ENCODE assay signal across 7 mouse cellular contexts in the genomic region with DNA sequence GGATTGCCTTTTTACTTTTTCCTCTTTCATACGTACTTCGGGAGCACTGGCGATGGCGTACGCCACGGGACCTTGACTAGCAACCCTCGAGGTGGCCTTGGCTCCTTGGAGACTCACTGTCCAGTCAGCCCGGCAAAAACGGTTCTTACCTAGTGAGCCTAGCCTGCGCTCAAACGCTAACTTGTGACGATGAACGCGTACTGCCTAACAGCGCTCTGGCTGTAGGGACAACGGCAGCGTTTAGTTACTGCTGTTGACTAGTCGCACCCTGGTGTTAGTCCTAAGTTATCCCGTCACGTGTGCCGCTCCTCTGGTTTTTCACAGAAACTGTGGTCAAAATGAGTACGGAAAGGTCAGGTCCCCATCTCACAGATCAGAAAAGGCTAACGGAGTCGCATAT. TPM values are rescaled to one million over a fixed set of nuclear protein-coding genes. Genes with fewer than 3 reads are reported as not detected.
A peak's percentile ranks its signal among the peaks of the same experiment; 100 is the strongest.
DNase-seq lines count a peak whose midpoint lies in the region; ATAC-seq lines count a peak whose summit lies in the region.

No protein-coding gene starts in this region.

- no peak for ATAC-seq in hindbrain, embryonic 16.5 days

- DNase-seq in left cerebral cortex, postnatal 36 days (ENCODE audit: low spot score in 2 of 2), result peak; percentile 19 to 36
- DNase-seq in left cerebral cortex, adult 11 months (ENCODE audit: low spot score), result no peak
- DNase-seq in NIH3T3 (ENCODE audit: low read depth), result peak; percentile 48
- peak; percentile 41 for DNase-seq in c-Kit-positive CD71-positive TER-119-positive erythroid progenitor cells, embryonic 14.5 days (ENCODE audit: low spot score)
- DNase-seq in midbrain, embryonic 10.5 days (ENCODE audit: low spot score), result no peak
- no peak for DNase-seq in cerebellum, postnatal 36 days

- WGBS in hindbrain, embryonic 16.5 days, result under 1% methylated on average over 24 of the region's 24 CpGs
- under 1% methylated on average over 24 of the region's 24 CpGs for WGBS in midbrain, embryonic 10.5 days

- H3K9me3 ChIP-seq in hindbrain, embryonic 16.5 days (ENCODE audit: control insufficient read depth, low read length), result no peaks in the 10 kb centered on the region
- H3K9me3 ChIP-seq in midbrain, embryonic 10.5 days (replicated peaks), result no peaks in the 10 kb centered on the region

- H3K4me2 ChIP-seq in hindbrain, embryonic 16.5 days (ENCODE audit: low read length), result peak overlapping the region; percentile 97

- peaks cover 13% of the 10 kb centered on the region for H3K4me1 ChIP-seq in hindbrain, embryonic 16.5 days (ENCODE audit: control insufficient read depth, insufficient read depth, low read depth, low read length)
- peaks cover 29% of the 10 kb centered on the region for H3K4me1 ChIP-seq in midbrain, embryonic 10.5 days

- no peaks in the 10 kb centered on the region for H3K27me3 ChIP-seq in hindbrain, embryonic 16.5 days (replicated peaks; ENCODE audit: control insufficient read depth, insufficient read depth, low read length)
- no peaks in the 10 kb centered on the region for H3K27me3 ChIP-seq in midbrain, embryonic 10.5 days (ENCODE audit: low read depth, poor library complexity, severe bottlenecking)

- peak overlapping the region; percentile 82 for H3K27ac ChIP-seq in hindbrain, embryonic 16.5 days (ENCODE audit: low read depth, low read length)
- peak overlapping the region; percentile 91 for H3K27ac ChIP-seq in midbrain, embryonic 10.5 days (replicated peaks)

- peak overlapping the region; percentile 97 for H3K4me3 ChIP-seq in hindbrain, embryonic 16.5 days (ENCODE audit: low read length)
- peak overlapping the region; percentile 92 for H3K4me3 ChIP-seq in midbrain, embryonic 10.5 days

- no peaks in the 10 kb centered on the region for H3K36me3 ChIP-seq in hindbrain, embryonic 16.5 days (ENCODE audit: control insufficient read depth, insufficient read depth, low read length)
- H3K36me3 ChIP-seq in midbrain, embryonic 10.5 days, result peaks cover 11% of the 10 kb centered on the region

- peak overlapping the region; percentile 79 for H3K9ac ChIP-seq in hindbrain, embryonic 16.5 days (ENCODE audit: low read depth, low read length)

- intact Hi-C loops in left cerebral cortex, postnatal 36 days (cut with DNase I), result no loop called here

RNA-seq across cellular contexts. Expression of gene Nudt6, which starts 0.6 kb away (rescaled TPM):
- total RNA-seq in left cerebral cortex, postnatal 36 days (2021), result 1 to 10 TPM; 6.8 to 8.8 TPM
- 6.9 and 7.8 TPM in 2 replicates for polyA plus RNA-seq in hindbrain, embryonic 16.5 days (2015; fragmentation: Nextera tagmentation; extraction: Ambion mirVana)
- polyA plus RNA-seq in midbrain, embryonic 10.5 days (2016; fragmentation: Nextera tagmentation; extraction: Ambion mirVana), result 3.8 and 5.0 TPM in 2 replicates

RNA-seq across cellular contexts. Expression of gene Spata5, which starts 0.9 kb away (rescaled TPM):
- 10 to 100 TPM; 21.5 to 25.4 TPM for total RNA-seq in left cerebral cortex, postnatal 36 days (2021)
- 27.5 and 29.5 TPM in 2 replicates for polyA plus RNA-seq in hindbrain, embryonic 16.5 days (2015; fragmentation: Nextera tagmentation; extraction: Ambion mirVana)
- 40.1 and 48.9 TPM in 2 replicates for polyA plus RNA-seq in midbrain, embryonic 10.5 days (2016; fragmentation: Nextera tagmentation; extraction: Ambion mirVana)

Comparison
In these comparisons a context has a peak if more than half of its experiments do, and no peak if none do; other contexts are left out.
1. DNase-seq: peak in left cerebral cortex, postnatal 36 days (2 of 2), NIH3T3 (single experiment) and c-Kit-positive CD71-positive TER-119-positive erythroid progenitor cells, embryonic 14.5 days (single experiment); none in left cerebral cortex, adult 11 months (single experiment), midbrain, embryonic 10.5 days (single experiment) and cerebellum, postnatal 36 days (0 of 2).